Mouse (Mus musculus) left cerebral cortex, postnatal 36 days (tissue): ENCODE measurements around the gene Rab33b. TPM values are rescaled to one million over a fixed set of nuclear protein-coding genes. Genes with fewer than 3 reads are reported as not detected.
A peak's percentile ranks its signal among the peaks of the same experiment; 100 is the strongest.
"Not testable (repeated sequence)": the region's sequence is repeated elsewhere in the genome, so short reads cannot be mapped to it uniquely, and the experiment has no call there.

Experiments
- DNase-seq, 2 experiments: peaks; one replicate each; pipeline ENCODE4 v3.0.0; 2021 to 2022; ENCODE audit warnings: low spot score in 2 of 2, mixed read lengths in 1 of 2
- intact Hi-C: fragments of 180-260 bp; cut with DNase I; formaldehyde crosslinking; loops from one replicate; pipeline ENCODE4 v1.15.1; 2025
- total RNA-seq, 2 experiments: library from RNA; stranded (reverse); gene quantifications; 2 replicates each; pipeline ENCODE4 v1.2.3; 2021

Rab33b gene
- total RNA-seq, result 10 to 100 TPM; 18.8 to 25.5 TPM

DNA sequence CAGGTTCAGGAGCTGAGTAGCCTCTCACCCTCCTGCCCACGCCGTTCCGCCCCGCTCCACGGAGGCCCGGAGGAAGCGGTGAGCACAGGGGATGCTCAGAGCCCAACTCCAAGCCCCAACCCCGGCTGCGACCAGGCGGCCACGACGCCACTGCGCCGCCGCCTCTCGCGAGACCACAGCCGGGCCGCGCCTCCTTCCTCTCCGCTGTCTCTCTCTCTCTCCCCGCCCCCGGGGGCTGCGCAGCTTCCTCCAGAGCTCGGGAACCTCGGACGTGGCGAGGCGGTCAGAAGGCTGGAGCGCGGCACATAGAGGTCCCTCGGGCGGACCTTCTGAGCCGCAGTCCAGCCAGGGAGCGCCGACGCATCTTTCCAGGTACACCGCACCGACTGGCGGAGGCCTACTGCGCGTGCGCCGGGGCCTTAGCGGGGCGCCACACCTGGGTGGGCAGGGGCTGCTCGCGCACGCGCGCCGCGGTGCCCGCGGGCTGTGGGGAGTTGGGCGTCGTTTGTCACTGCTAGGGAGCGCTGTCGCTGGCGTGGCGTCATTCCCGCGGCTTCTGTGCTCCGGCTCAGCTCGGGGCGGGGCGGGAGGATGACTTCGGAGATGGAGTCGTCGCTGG, at the start of gene Rab33b:
TSS of gene Rab33b (plus strand) at position 180 of the 619 bp plus-strand sequence.
- intact Hi-C loops, result loop anchor here (2.0 to 10.0 kb wide), 3 partner anchors 78 to 761 kb away; partner anchors contain the start of gene Setd7

DNA sequence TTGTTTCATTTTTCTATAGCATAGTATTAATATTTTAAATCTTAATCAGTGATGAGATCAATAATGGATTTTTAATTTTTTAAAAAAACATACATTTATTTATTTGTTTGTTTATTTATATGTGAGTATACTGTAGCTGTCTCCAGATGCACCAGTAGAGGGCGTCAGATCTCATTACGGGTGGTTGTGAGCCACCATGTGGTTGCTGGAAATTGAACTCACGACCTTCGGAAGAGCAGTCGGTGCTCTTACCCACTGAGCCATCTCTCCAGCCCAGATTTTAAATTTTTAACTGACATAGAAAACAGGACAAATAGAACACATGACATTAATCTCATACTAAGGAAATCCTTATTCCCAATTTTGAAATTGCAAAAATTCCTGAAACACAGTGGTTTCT, 49.4 kb upstream of the Rab33b start:
- DNase-seq, intact Hi-C loops: not testable (repeated sequence)

More for the DNA sequence above, at the start of gene Rab33b:
- DNase-seq, result peak; percentile 98 to 99

DNA sequence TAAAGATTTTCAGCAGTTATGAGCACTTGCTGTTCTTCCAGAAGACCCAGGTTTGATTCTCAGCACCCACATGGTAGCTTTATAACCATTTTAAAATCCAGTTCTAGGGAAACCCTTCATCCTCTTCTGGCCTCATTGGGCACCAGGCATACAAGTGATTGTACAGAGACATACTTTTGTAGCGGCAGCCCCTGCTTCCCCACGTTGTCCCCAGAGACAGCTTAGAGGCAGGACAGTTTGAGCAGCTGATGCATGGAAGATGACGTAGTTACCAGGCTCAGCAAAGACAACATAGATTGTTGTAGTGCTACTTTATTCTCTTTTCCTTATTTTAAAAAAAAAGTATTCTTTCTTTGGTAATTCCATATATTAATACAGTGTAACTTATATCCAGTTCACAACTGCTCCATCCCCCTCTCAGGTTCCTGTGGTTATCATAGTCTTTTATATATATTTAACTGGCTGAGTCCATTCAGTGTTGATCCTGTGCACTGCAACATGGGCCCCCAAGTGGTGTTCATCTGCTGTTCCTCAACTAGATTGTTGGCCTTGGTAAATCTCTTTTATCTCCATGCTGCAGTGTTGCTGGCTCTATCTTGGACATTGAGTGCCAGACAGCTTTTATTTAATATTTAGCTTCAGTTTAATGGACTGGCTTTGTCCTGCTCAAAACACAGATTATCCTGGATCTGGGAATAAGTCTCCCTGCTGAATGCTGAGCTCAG, 48.7 kb upstream of the Rab33b start:
- DNase-seq, result no peak
- intact Hi-C loops, result no loop called here

DNA sequence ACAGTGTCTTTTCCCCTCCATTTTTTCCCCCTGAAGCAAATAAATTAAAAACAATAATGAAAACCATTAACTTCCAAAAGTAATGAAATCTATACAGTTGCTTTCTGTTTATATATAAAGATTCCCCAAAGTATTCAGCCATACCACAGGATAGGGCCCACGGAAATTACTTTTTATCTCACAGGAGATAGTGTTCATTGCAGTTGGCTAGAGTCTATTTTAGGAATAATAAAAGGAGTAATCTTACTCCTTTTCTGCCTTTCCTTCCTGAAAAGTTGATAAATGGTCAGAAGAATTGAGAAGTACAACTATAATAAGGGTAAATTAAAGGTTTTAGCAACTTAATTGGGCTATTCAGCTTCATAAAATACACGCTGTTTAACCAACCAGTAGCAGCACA, 15.2 kb upstream of the Rab33b start:
- DNase-seq, result no peak
- intact Hi-C loops, result no loop called here

DNA sequence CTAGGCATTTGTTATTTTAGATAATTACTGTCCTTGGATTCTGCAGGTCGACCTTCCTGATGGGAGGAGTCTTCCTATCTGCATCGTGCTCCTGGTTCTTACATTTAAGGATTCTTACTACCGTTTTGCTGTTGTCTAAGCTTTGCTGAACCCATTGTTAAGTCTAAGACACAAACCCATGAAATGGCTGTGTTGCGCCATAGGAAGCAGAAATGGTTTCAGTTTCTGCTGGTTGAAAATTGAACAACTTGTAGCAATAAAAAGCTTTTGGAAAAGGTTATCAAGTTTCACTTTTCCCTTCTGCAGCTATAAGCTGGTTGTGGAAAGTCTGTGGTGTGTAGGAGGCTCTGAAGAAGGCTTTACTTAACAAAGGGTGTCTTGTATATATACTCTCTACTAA, 8.0 kb upstream of the Rab33b start:
- intact Hi-C loops, result no loop called here
- DNase-seq, result no peak

DNA sequence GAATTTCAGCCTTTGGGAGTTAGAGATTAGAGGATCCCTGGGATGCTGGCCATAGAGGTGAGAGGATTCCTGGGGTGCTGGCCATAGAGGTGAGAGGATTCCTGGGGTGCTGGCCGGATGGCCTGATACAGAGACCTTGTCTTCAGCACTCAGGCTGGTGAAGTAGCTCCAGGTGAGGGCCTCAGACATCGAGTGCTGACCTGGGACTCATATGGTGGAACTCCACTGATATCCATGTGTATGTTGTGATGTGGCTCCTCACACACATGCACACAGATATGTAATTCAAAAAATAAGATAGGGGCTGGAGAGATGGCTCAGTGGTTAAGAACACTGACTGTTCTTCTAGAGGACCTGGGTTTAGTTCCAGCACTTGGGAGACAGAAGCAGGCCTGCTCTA, 3.8 kb upstream of the Rab33b start:
- intact Hi-C loops, result loop anchor here (5.0 to 10.0 kb wide), 2 partner anchors 82 to 765 kb away; partner anchors contain the start of gene Setd7
- no peak for DNase-seq

DNA sequence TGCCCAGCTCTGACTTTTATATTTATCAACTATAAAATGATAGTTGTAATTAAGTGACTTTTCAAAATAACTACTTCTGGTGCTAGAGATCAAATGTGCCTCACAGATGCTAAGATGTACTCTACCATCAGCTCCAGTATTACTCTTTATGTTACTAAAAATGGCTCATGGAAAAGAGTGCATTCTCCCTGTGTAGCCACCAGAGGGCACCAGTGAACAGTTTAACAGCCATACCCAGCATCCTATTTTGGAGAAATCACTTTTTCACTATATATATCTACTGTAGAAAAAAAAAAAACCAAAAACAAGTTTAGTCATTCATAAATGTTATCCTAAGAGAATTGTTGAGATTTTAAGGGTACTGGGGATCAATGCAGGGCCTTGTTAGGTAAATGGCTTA, 2.7 kb upstream of the Rab33b start:
- intact Hi-C loops, result loop anchor here (5.0 to 10.0 kb wide), 2 partner anchors 81 to 764 kb away; partner anchors contain the start of gene Setd7
- DNase-seq, result peak in 1 of 2 experiments; percentile 32

DNA sequence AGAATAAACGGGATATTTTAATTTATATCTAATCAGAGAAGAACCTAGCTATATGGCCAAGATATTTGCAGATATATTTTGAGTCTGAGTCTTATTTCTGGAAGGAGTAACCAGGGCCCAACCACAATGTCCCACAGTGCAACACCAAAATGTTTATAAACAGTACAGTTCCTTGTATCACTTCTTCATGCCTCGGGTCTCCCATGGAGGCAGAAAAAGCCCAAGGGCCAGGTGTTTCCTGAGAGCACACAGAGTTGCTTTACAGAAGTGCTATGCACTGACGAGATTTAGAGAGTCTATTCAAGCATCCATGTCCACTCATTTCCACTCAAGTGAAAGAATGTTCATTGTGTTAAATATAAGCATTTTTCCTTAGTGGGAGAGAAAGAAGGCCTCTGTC, 1.8 kb upstream of the Rab33b start:
- intact Hi-C loops, result loop anchor here (2.0 to 10.0 kb wide), 3 partner anchors 80 to 763 kb away; partner anchors contain the start of gene Setd7
- DNase-seq, result no peak

DNA sequence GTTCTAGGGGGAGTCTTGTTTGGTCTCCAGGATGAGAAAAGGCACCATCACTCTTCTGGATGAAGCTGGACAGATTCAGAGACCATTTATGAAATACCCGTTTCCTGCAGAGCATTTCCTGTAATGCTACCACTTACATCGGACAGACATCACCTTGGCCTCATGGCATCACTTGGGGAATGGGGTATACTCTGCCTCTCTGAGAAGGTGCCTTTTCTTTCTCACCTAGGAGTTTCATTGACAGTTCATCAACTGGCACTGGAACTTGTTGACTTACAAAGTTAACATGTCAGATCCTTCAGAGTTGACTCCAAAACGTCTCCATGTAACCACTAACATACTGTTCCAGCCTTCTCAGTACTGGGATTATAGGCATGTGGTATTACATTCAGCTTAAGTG, 939 bp upstream of the Rab33b start:
- intact Hi-C loops, result loop anchor here (2.0 to 10.0 kb wide), 3 partner anchors 80 to 762 kb away; partner anchors contain the start of gene Setd7
- DNase-seq, result no peak

DNA sequence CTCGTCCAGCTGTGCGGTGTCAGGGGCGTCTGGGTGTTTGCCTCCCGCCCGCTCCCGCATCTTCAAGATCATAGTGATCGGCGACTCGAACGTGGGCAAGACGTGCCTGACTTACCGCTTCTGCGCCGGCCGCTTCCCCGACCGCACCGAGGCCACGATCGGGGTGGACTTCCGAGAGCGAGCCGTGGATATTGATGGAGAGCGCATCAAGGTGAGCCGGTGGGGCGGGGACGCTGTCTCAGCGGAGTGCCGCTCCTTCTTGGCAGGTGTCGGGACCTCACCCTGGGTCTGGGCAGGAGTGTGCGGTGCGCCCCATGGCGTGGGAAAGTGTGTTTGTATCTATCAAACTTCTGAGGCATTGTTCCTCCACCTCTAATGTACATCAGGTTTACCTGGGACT, 650 bp downstream of the Rab33b start:
- DNase-seq, result no peak
- intact Hi-C loops, result loop anchor here (5.0 to 10.0 kb wide), 2 partner anchors 78 to 760 kb away; partner anchors contain the start of gene Setd7

DNA sequence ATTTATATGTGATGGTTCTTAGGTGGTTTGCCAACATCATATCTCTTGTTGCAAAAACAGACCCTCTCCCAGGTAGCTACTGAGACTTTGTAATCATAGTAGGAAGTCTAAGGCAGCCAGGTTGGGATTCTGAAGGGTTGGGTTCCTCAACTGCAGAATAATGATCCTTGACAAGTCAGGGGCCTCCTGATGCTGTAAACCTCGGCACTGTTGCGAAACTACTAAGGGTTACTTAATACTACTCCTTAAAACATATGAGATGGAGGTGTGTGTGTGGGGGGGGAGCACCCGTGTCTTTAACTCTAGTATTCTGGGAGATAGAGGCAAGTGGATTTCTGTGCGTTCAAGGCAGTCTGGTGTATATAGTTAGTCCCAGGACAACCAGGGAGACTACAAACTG, 1.6 kb downstream of the Rab33b start:
- DNase-seq, result no peak
- intact Hi-C loops, result loop anchor here (10.0 kb wide), 1 partner anchor 759 kb away; no protein-coding TSS in a partner anchor

DNA sequence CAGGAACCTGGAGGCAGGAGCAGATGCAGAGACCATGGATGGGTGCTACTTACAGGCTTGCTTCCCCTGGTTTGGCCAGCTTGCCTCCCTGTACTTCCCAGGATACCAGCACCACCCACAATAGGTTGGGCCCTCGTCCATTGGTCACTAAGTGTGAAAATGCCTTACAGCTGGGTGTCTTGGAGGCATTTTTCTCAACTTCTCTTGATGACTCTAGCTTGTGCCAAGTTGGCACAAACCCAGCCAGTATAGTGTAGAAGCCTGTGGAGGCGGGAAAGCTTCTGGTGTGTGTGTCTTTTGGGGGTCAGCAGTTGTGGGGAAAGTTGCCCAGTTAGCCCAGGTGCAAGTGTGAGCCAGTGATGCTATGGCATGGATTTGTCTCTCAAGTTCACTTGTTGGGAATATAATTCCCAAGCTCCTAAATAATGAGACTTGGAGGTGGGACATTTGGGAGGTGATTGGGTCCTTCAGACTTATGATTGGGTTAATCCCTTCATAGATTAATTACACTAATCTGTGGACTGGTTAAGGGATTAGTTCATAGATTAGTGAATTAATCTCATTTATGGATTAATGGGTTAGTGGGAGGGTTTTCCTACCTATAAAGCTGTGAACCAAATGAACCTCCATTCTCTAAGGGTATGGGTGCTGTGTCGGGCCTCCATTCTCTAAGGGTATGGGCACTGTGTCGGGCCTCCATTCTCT, 2.9 kb downstream of the Rab33b start:
- no peak for DNase-seq
- intact Hi-C loops, result loop anchor here (10.0 kb wide), 1 partner anchor 758 kb away; no protein-coding TSS in a partner anchor

DNA sequence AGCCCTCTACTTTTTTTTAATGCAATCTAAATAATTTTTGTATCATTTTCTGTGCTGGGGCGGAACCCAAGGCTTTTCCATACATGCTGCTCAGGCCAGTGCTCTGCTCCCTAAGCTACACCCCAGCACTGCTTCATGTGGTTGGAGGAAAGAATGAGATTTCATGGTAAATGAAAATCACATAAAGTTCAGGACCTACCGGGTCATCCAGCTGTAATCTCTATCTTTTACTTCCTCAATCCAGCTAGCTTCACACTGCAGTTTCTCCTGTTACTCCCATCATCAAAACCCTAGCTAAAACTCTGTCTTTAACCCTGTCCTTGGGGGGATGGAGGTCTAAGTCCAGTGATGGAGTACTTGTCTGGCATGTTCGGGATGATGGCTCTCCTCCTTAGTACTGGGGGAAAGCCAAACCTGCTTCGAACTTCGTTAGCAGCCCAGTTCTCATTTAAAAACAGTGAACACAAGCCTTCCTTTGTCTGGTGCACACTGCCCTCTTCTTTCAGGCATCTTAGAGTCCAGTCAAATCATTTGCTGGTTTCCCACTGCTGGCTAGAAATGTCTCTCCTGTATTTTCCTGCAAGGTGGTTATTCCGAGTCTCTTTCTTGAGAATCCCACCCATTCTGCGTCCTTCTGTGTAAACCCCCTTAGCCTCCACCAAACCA, 6.5 kb downstream of the Rab33b start:
- intact Hi-C loops, result no loop called here

DNA sequence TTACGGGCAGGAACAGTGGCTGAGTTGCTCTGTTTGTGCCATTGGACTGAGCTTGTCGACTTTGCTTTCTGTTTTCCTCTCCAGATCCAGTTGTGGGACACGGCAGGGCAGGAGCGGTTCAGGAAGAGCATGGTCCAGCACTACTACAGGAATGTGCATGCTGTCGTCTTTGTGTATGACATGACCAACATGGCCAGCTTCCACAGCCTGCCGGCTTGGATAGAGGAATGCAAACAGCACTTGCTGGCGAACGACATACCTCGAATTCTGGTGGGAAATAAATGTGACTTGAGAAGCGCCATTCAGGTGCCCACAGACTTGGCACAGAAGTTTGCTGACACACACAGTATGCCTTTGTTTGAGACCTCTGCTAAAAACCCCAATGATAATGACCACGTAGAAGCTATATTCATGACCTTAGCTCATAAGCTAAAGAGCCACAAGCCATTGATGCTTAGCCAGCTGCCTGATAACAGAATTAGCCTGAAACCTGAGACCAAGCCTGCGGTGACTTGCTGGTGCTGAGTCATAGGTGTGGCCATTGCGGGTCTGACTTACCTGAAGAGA, 9.6 kb downstream of the Rab33b start:
- intact Hi-C loops, result no loop called here
- DNase-seq, result no peak

More for the DNA sequence above, 6.5 kb downstream of the Rab33b start:
- DNase-seq, result no peak

DNA sequence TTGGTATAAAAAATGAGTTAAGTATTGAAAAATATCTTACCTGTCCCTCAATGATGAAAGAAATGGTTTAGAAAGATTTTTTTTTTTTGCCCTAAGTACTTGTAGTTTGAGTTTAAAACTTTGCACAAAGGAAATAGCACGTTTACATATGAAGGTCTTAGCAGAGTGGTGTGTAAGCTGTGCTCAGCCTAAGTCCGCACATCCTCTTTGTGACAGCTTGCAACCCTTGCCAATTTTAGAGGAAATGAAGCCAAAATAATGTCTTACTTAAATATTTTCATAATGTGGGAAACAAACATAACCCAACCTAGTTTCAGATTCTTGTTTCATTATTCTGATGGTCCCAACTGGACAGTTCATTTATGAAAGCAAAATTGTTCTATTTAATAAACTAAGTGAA, 10.7 kb downstream of the Rab33b start:
- intact Hi-C loops, result no loop called here
- no peak for DNase-seq

DNA sequence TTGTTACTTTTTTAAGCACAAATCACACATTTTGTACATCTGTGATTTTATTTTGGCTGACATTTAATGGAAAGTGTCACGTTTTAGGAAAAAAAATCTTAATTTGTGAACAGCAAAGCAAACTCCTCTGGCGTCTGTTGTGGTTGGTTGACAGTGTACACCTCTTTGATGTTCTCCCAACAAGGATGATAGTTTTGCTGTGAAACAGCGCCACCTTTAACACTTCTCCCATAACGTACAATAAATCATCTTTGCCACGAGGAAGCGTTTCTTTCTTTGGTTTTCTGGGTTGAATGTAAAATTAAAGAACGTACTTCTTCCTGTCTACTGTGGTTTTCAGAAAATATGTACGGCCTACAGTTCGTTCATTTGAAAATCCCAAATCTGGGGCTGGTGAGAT, 11.9 kb downstream of the Rab33b start:
- DNase-seq, result no peak
- intact Hi-C loops, result no loop called here

DNA sequence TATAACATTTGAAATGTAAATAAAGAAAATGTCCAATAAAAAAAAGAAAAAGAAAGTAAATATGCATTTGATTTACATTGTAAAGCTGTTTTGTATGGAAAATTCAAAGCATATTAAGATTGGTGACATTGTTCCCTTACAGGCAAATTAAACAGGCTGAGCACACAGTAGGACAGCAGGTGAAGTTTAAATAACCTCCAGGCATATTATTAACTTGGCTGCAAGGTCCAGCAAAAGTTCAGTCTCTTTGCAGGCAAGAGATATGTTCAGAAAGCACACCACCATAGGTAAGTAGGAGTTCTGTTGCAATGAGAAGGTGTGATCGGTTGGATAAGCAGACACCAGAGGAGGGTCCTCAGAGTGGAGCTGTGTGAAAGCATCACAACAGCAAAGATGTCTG, 14.3 kb downstream of the Rab33b start:
- intact Hi-C loops, result no loop called here
- no peak for DNase-seq

DNA sequence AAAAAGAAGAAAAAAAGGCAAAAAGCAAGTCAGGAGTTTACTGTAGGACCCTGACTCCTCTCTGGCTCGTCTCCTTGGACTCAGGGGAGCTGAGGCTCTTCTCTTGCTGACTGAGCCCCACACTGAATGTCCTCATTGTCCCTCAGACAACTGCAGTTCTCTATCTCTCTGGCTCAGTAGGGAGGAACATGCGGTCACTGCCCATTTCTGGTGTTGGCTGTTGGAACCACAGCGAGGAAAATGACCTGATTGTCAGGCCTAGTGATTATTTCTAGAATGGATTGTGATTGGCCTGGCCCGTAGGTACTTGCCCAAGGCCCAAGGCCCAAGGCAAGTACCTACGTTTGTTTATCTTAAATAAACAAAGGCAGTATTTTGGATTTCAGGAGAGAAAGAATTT, 14.9 kb downstream of the Rab33b start:
- intact Hi-C loops, result no loop called here
- DNase-seq, result no peak

DNA sequence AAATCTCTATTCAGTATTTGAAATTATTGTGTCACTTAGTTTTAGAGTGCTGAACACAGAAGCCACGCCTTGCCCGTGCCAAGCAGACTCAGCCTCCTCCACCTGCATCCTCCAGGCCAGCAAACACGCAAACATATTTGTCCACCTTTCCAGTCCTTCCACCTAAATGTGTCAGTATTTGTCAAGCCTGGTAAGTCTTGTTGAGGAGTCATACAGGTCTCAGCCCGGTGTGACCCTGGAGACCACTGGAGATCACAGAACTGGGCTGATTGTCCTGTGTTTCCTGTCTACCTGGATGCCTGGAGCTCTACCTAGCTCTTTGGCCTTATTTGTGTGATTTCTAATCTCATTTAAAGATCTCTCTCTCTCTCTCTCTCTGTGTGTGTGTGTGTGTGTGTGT, 16.2 kb downstream of the Rab33b start:
- no peak for DNase-seq
- intact Hi-C loops, result no loop called here
